Mouse (Mus musculus): ENCODE results near the gene Acaca. TPM values are rescaled to one million over a fixed set of nuclear protein-coding genes. Genes with fewer than 3 reads are reported as not detected.
"Not testable (repeated sequence)": the region's sequence is repeated elsewhere in the genome, so short reads cannot be mapped to it uniquely, and the experiment has no call there.

Acaca gene
- total RNA-seq, 2 experiments from 2014 or later, result 105 to 117 TPM

- peak; percentile 9 to 14 for DNase-seq (ENCODE audit: low spot score in 2 of 2)
These were observed 194.7 kb downstream of the Acaca start for GRCm38 (mm10) chr11:84324032-84324752.

- no peak for DNase-seq (ENCODE audit: low spot score in 2 of 2)
These were observed 197.6 kb downstream of the Acaca start for GRCm38 (mm10) chr11:84327086-84327485.

GRCm38 (mm10) chr11:84332384-84332783 lies 202.9 kb downstream of the Acaca start:
- no peak for DNase-seq (ENCODE audit: low spot score in 2 of 2)

- no peak for DNase-seq (ENCODE audit: low spot score in 2 of 2)
These were observed 203.4 kb downstream of the Acaca start for GRCm38 (mm10) chr11:84332860-84333259.

- DNase-seq (ENCODE audit: low spot score in 2 of 2), result not testable (repeated sequence)
These were observed 208.8 kb downstream of the Acaca start for GRCm38 (mm10) chr11:84338273-84338672.

- no peak for DNase-seq (ENCODE audit: low spot score in 2 of 2)
These were observed 211.2 kb downstream of the Acaca start for GRCm38 (mm10) chr11:84340630-84341029.

GRCm38 (mm10) chr11:84344522-84345236 lies 215.2 kb downstream of the Acaca start:
- DNase-seq (ENCODE audit: low spot score in 2 of 2), result no peak

GRCm38 (mm10) chr11:84347766-84348165 lies 218.3 kb downstream of the Acaca start:
- DNase-seq (ENCODE audit: low spot score in 2 of 2), result peak in 1 of 2 experiments; percentile 21

- DNase-seq (ENCODE audit: low spot score in 2 of 2), result no peak
These were observed 219.7 kb downstream of the Acaca start for GRCm38 (mm10) chr11:84348843-84349825.

- no peak for DNase-seq (ENCODE audit: low spot score in 2 of 2)
These were observed 221.7 kb downstream of the Acaca start for GRCm38 (mm10) chr11:84351150-84351549.

GRCm38 (mm10) chr11:84353058-84353726 lies 223.7 kb downstream of the Acaca start:
- no peak for DNase-seq (ENCODE audit: low spot score in 2 of 2)

- no peak for DNase-seq (ENCODE audit: low spot score in 2 of 2)
These were observed 227.8 kb downstream of the Acaca start for GRCm38 (mm10) chr11:84357304-84357703.

- DNase-seq (ENCODE audit: low spot score in 2 of 2), result no peak
These were observed 228.3 kb downstream of the Acaca start for GRCm38 (mm10) chr11:84357771-84358170.

- DNase-seq (ENCODE audit: low spot score in 2 of 2), result no peak
These were observed 232.1 kb downstream of the Acaca start for GRCm38 (mm10) chr11:84361551-84361950.

- no peak for DNase-seq (ENCODE audit: low spot score in 2 of 2)
These were observed 233.3 kb downstream of the Acaca start for GRCm38 (mm10) chr11:84362633-84363243.

- DNase-seq (ENCODE audit: low spot score in 2 of 2), result no peak
These were observed 235.8 kb downstream of the Acaca start for GRCm38 (mm10) chr11:84365313-84365712.

- DNase-seq (ENCODE audit: low spot score in 2 of 2), result no peak
These were observed 239.4 kb downstream of the Acaca start for GRCm38 (mm10) chr11:84368902-84369301.

GRCm38 (mm10) chr11:84373122-84373521 lies 243.7 kb downstream of the Acaca start:
- no peak for DNase-seq (ENCODE audit: low spot score in 2 of 2)

GRCm38 (mm10) chr11:84375951-84376496 lies 246.6 kb downstream of the Acaca start:
- DNase-seq (ENCODE audit: low spot score in 2 of 2), result no peak
